Mouse (Mus musculus): ENCODE results near the gene Ppm1h.

The Ppm1h gene

GRCm38 (mm10) chr10:122774169-122774568, 95.6 kb downstream of the Ppm1h start:
- DNase-seq = no peak

- DNase-seq = no peak
Measured at GRCm38 (mm10) chr10:122777436-122777835, 98.9 kb downstream of the Ppm1h start.

GRCm38 (mm10) chr10:122777939-122778655, 99.5 kb downstream of the Ppm1h start:
- peak; percentile 58 for DNase-seq

- DNase-seq = no peak
Measured at GRCm38 (mm10) chr10:122779351-122779750, 100.8 kb downstream of the Ppm1h start.

- peak; percentile 77 for DNase-seq
Measured at GRCm38 (mm10) chr10:122782755-122783154, 104.2 kb downstream of the Ppm1h start.

GRCm38 (mm10) chr10:122789648-122790170, 111.1 kb downstream of the Ppm1h start:
- no peak for DNase-seq

GRCm38 (mm10) chr10:122792021-122792966, 113.7 kb downstream of the Ppm1h start:
- no peak for DNase-seq

GRCm38 (mm10) chr10:122793193-122793592, 114.6 kb downstream of the Ppm1h start:
- no peak for DNase-seq

- DNase-seq = peak; percentile 75
Measured at GRCm38 (mm10) chr10:122794187-122794850, 115.8 kb downstream of the Ppm1h start.

GRCm38 (mm10) chr10:122797955-122798354, 119.4 kb downstream of the Ppm1h start:
- DNase-seq = no peak

- DNase-seq = no peak
Measured at GRCm38 (mm10) chr10:122800003-122800731, 121.6 kb downstream of the Ppm1h start.

GRCm38 (mm10) chr10:122800732-122801110, 122.2 kb downstream of the Ppm1h start:
- DNase-seq = no peak

- no peak for DNase-seq
Measured at GRCm38 (mm10) chr10:122802218-122802617, 123.7 kb downstream of the Ppm1h start.

GRCm38 (mm10) chr10:122802901-122803300, 124.3 kb downstream of the Ppm1h start:
- DNase-seq = no peak

GRCm38 (mm10) chr10:122803906-122804305, 125.3 kb downstream of the Ppm1h start:
- DNase-seq = peak; percentile 70

- DNase-seq = no peak
Measured at GRCm38 (mm10) chr10:122805866-122806265, 127.3 kb downstream of the Ppm1h start.

GRCm38 (mm10) chr10:122807127-122808105, 128.9 kb downstream of the Ppm1h start:
- peak; percentile 92 for DNase-seq

- no peak for DNase-seq
Measured at GRCm38 (mm10) chr10:122808186-122808585, 129.6 kb downstream of the Ppm1h start.

GRCm38 (mm10) chr10:122809851-122810250, 131.3 kb downstream of the Ppm1h start:
- no peak for DNase-seq

GRCm38 (mm10) chr10:122815094-122815493, 136.5 kb downstream of the Ppm1h start:
- peak; percentile 77 for DNase-seq

GRCm38 (mm10) chr10:122817741-122818140, 139.2 kb downstream of the Ppm1h start:
- DNase-seq = no peak
